Mouse (Mus musculus): Measurements from ENCODE around the gene Ltbp1.
"Not testable (repeated sequence)": the region's sequence is repeated elsewhere in the genome, so short reads cannot be mapped to it uniquely, and the experiment has no call there.

The Ltbp1 gene

DNA sequence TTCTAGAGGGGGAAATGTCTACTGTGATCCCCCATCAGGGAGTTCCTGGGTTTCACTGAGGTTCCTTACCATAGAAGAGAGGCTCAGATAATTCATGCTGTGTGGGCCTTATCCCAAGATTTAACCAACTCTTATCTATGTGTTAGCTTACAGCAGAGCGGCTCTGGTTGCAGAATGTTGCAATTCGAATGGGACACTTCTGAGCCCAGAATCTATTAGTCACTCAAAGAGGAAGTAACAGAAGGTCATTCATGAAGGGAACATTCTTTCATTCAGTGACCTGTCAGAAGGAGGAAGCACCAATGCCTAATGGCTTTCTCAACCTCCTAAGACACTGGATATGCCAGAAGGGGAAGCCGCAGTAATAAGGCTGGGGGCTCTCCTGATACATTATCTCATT, 114.1 kb downstream of the Ltbp1 start:
- DNase-seq = no peak

DNA sequence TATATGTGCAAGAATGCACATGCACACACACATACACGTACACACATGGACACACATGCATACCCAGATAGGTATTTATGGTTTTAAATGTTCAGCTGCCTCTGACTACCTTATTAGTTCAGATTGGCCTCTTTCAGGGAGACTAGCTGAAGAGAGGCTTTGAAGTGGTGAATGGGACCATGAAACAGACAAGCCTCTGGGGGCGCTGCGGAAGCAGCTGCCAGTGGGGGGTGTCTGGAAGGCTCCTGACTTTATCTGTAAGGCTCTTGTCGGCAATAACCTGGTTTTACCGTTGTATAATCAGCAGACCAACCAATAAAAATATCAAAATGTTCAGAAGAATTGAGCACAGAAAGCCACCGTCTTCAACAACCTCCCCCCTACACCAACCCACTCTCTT, 114.7 kb downstream of the Ltbp1 start:
- DNase-seq = no peak

DNA sequence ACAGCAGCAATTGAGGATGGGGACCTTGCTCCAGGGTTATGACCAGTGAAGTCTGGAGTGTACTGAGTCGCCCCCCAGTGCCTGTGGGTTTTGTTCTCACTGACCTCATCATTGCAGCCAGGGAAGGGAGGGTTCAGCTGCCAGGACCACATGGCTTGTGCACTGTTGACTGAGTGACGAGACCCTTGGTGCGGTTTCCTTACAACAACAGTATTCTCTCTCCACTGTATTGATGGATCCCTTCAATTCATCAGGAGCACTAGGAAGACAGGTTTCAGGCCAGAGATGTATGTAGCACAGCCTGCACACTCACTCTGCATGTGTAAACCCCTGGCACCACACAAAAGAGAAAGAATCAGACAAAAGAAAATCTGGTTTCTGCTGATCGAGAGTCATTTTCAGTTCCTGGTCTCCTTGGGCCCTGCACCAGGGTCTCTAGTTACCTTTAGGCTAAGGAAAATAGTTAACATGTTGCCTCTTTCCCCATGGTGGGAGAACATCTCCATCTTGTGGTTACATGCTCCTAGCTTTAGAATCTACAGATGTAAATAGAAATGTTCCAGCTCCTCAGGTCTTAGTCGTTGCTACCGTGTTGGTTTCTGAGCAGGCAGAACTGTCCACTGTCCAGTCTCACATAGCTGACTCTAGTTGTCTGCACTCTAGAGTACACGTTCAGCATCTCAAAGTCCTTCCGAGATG, 117.4 kb downstream of the Ltbp1 start:
- no peak for DNase-seq

DNA sequence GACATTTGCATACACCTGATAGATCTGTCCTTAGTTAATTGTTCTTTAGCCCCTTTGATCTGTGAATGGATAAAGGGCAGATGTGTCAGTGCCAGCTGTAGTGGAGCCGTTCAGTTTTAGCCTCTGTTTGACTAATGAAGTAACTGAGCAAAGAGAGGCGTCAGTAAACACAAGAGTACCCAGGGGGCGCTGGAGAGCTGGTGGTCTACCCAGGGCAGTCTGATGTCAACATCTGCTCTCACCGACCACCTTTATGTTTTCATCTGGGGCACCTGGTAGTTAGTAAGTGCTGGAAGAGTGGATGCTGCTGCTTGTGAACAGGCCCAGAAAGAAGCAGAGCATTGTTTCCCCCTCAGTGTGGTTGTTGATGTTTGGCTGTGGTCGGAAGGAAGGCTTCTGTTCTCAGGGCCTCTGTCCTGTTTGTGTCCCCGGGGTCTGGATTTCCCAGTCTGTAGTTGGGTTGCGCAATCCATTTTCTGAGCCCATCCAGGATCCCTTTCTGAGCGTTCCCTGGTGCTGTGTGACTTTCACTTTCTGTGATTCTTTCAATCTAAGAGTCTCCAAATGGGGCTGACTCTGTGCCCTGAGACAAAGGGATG, 123.1 kb downstream of the Ltbp1 start:
- DNase-seq = no peak

GRCm38 (mm10) chr17:75133983-75134382, 128.6 kb downstream of the Ltbp1 start:
- DNase-seq = no peak

DNA sequence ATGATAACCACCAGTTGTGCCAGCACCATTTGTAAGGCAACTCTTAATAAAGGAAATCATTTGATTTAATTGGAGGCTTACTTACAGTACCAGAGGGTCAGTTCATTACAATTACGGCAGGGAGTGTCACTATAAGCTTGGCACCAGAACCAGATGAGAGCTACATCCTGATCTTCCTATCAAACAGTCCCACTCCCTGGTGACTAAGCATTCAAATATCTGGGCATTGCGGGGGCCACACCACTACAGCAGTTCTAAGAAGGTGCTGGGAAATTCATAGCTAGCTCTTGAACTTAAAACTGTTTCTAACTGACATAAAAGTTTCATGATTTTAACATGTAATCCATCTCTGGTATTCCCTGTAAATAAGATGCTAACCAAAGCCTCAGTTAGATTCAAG, 134.4 kb downstream of the Ltbp1 start:
- no peak for DNase-seq

DNA sequence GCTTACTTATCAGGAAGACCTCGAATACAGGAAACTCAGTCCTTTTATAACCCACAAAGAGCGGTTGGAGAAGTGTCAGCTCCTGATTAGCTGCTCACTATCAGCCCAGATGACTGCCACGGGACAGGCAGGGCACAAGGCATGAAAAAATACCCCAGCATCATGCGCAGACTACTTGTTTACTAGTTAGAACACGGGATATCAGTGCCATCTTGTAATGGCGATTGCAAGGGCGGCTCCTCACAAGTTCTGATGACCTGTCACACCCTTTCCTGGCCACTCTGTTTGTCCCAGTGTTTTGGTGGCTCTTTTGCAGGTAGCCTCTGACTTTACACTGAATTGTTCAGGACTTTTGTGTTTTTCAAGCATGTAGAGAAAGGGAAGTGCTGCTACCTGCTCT, 137.5 kb downstream of the Ltbp1 start:
- not testable (repeated sequence) for DNase-seq

DNA sequence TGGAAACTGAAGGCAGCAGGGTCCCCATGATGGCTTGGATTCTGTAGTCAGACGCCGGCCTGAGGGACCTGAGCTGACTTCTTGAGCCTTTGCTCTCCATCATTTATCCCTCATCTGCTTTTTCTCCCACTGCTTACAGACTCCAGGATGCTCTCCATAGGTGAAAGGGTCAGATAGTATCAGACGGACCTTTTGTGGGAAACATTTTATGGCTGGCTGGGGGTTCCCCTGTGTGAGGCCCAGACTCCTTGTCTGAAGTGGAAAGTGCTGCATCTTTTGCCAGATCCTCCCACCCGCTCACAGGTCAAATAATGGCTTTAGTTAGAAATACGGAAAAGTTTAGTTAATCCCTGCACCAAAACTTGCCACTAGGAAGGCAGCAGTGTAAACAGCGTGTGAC, 138.6 kb downstream of the Ltbp1 start:
- DNase-seq = no peak

DNA sequence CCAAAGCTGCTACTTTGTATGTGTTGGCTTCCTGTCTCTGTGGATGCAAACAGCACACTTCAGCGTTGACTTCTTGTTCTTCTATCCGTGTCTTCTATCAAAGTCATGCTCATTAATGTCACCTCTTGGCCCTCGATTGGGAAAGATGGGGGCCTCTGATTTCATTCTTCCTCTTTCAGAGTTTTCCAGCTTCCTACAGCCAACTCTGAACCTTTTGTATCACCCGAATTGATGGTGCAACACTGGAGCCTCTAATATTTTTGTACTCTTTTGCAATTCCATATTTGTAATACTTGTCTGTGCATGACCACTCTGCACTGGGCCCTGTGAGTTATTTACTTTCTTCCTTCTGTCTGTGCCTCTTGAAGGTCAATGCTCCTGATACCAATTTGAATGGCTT, 141.8 kb downstream of the Ltbp1 start:
- no peak for DNase-seq

DNA sequence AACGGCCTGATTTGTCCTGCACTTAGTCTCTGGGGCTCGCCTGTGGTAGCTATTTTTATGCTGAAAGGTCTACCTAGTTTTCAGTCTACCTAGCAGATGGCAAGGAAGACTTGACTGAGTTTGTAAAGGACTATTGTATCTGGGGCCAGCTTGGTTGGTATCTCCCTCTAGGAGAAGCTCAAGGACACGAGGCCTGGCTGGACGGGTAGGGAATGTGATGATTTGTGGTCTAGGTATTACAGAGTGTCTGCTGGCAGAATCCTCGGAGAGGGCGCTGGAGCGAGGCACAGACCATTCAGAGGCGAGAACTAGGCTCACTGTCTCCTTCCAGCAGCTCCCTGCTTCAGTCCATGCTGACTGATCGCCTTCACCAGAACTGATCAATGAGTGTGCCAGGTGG, 146.4 kb downstream of the Ltbp1 start:
- no peak for DNase-seq

- no peak for DNase-seq
Measured at GRCm38 (mm10) chr17:75153088-75153487, 147.7 kb downstream of the Ltbp1 start.

DNA sequence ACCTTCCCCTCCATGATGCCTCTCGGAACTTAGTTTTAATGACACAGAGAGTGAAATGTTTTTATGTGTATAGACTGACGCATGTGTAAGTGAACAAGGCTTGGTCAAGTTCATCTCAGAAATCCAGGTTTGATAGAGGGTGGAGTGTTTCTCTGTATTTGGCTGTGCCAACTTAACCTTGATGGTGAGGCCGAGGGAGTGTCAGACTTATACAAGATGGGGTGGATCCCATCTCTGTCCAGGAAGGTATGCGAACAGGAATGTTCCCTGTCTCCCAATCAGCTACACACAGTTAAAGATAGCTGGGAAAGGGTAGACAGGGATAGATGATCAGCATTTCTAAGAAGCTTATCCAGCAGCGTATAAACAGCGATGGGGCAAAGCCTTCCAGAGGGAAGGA, 153.0 kb downstream of the Ltbp1 start:
- no peak for DNase-seq

- DNase-seq = no peak
Measured at GRCm38 (mm10) chr17:75159066-75159787, 153.9 kb downstream of the Ltbp1 start.

- no peak for DNase-seq
Measured at GRCm38 (mm10) chr17:75161062-75161461, 155.7 kb downstream of the Ltbp1 start.

GRCm38 (mm10) chr17:75161931-75162330, 156.6 kb downstream of the Ltbp1 start:
- no peak for DNase-seq

- DNase-seq = no peak
Measured at GRCm38 (mm10) chr17:75164566-75164965, 159.2 kb downstream of the Ltbp1 start.

DNA sequence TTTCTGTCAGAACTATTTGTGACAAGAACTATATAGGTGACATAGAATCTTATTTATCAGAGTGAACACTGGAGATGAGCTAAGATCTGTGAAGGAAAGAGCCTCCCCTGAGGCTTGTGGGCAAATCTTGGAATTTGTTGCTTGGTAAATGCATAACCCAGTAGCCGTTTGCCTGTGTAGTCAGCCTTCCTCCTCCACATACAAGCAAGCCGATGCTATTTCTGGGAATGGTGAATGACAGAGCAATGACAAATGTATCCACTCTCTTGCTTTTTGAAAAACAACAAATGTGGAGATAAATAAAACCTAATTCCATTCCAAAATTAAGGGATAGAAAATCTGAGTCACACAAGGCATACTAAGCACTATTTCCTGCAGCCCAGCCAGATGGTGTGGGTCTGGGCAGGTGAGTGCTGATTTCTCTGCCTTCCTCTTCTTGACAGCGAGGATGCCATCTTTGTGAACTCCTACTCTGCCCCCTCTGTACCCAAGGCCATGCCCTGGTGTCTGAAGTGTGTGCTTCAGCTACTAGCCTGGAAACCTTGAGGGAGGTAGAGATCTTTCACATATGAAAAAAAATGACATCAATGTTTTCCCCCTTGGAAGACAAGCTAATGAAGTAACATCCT, 163.3 kb downstream of the Ltbp1 start:
- no peak for DNase-seq

DNA sequence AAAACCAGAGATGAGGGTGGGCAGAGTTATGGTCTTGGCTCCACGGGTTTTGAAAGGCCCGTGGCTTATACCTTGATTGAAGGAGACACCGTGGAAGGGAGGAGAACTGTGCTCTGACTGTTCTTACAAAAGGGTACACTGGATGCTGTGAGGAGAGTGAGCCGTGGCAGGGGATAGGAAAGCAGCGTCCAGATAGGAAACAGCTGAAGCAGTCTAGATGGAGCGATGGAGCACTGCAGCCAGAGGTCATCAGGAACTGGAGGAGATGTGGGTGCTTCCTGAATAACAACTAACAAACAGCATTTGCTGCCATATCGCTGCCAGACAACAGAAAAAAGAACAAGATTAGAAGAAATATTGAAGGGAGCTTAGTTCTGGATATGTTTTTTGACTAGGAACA, 166.3 kb downstream of the Ltbp1 start:
- DNase-seq = no peak

GRCm38 (mm10) chr17:75172685-75173205, 167.4 kb downstream of the Ltbp1 start:
- no peak for DNase-seq

GRCm38 (mm10) chr17:75174501-75174900, 169.1 kb downstream of the Ltbp1 start:
- DNase-seq = no peak

GRCm38 (mm10) chr17:75177920-75178867, 172.8 kb downstream of the Ltbp1 start:
- no peak for DNase-seq

- no peak for DNase-seq
Measured at GRCm38 (mm10) chr17:75179001-75179400, 173.6 kb downstream of the Ltbp1 start.

Data from cerebellum, adult 9-11 months (tissue).